In genomic region chr3:132506095-132506494, GRCm38 (mm10) we compare ENCODE assay signal across 9 mouse cellular contexts.
DNase-seq lines count a peak whose midpoint lies in the region; ATAC-seq lines count a peak whose summit lies in the region.
"Had no signal": no experiment of that assay in that cellular context is flagged by ENCODE, and none has a peak within 500 bp of the region (broad histone marks: within the 10 kb centered on the region; RNA-seq: fewer than 3 reads in every experiment).

No protein-coding gene starts in this region.

- no peak overlapping the region for H3K27ac ChIP-seq in limb, embryonic 13.5 days
- H3K27ac ChIP-seq in neural tube, embryonic 11.5 days (ENCODE audit: low read depth, low read length): no peak overlapping the region
- H3K27ac ChIP-seq: embryonic facial prominence, embryonic 15.5 days had no signal

- peaks cover 5% of the 10 kb centered on the region; the same call in 1 of the 2 replicates for H3K4me1 ChIP-seq in limb, embryonic 13.5 days
- no peaks in the 10 kb centered on the region for H3K4me1 ChIP-seq in neural tube, embryonic 11.5 days (ENCODE audit: control insufficient read depth, insufficient read depth, low read length)
- H3K4me1 ChIP-seq: embryonic facial prominence, embryonic 15.5 days had no signal

- H3K9ac ChIP-seq in limb, embryonic 13.5 days: no peak overlapping the region
- no peak overlapping the region for H3K9ac ChIP-seq in neural tube, embryonic 11.5 days (ENCODE audit: low read length)
- H3K9ac ChIP-seq: embryonic facial prominence, embryonic 15.5 days had no signal

- H3K36me3 ChIP-seq in limb, embryonic 13.5 days: no peaks in the 10 kb centered on the region
- no peaks in the 10 kb centered on the region for H3K36me3 ChIP-seq in neural tube, embryonic 11.5 days (ENCODE audit: control insufficient read depth, insufficient read depth, low read length)
- H3K36me3 ChIP-seq: embryonic facial prominence, embryonic 15.5 days had no signal

- ATAC-seq in limb, embryonic 13.5 days (ENCODE audit: low FRiP score, low read depth): peak; percentile 48
- ATAC-seq in neural tube, embryonic 11.5 days (ENCODE audit: insufficient read depth, low FRiP score, low TSS enrichment): peak; percentile 69; the same call in 1 of the 2 replicates

- DNase-seq in thymus, postnatal 0 days (ENCODE audit: low spot score): peak; percentile 44
- DNase-seq in thymus, adult 18-20 months: no peak
- DNase-seq in cerebellum, postnatal 25 days: peak; percentile 3 to 20
- DNase-seq in frontal cortex, postnatal 36 days (ENCODE audit: low spot score in 2 of 2): peak; percentile 21 to 34
- DNase-seq in kidney, adult 8-10 months: peak; percentile 3 to 61
- DNase-seq in neural tube, embryonic 11.5 days (ENCODE audit: low spot score): peak; percentile 59
- peak; percentile 3 to 38 for DNase-seq in urinary bladder, postnatal 36 days (ENCODE audit: low spot score in 2 of 2)

- H3K4me2 ChIP-seq in limb, embryonic 13.5 days (replicated peaks): no peak overlapping the region
- no peak overlapping the region for H3K4me2 ChIP-seq in neural tube, embryonic 11.5 days (ENCODE audit: low read depth)
- H3K4me2 ChIP-seq: embryonic facial prominence, embryonic 15.5 days had no signal

- H3K4me3 ChIP-seq in limb, embryonic 13.5 days: no peak overlapping the region
- H3K4me3 ChIP-seq in neural tube, embryonic 11.5 days (ENCODE audit: low read depth, low read length): no peak overlapping the region
- H3K4me3 ChIP-seq: embryonic facial prominence, embryonic 15.5 days had no signal

- no peaks in the 10 kb centered on the region for H3K9me3 ChIP-seq in limb, embryonic 13.5 days
- no peaks in the 10 kb centered on the region for H3K9me3 ChIP-seq in neural tube, embryonic 11.5 days (ENCODE audit: control insufficient read depth, low read length)
- H3K9me3 ChIP-seq: embryonic facial prominence, embryonic 15.5 days had no signal

- WGBS in limb, embryonic 13.5 days: 25% methylated on average over 4 of the region's 4 CpGs
- WGBS in neural tube, embryonic 11.5 days: 18% methylated on average over 4 of the region's 4 CpGs

- no peaks in the 10 kb centered on the region for H3K27me3 ChIP-seq in limb, embryonic 13.5 days
- no peaks in the 10 kb centered on the region for H3K27me3 ChIP-seq in neural tube, embryonic 11.5 days (ENCODE audit: control insufficient read depth, insufficient read depth, low read length)
- H3K27me3 ChIP-seq: embryonic facial prominence, embryonic 15.5 days had no signal

Comparison
In these comparisons a context has a peak if more than half of its experiments do, and no peak if none do; other contexts are left out.
1. DNase-seq: peak in thymus, postnatal 0 days (single experiment), cerebellum, postnatal 25 days (2 of 2), frontal cortex, postnatal 36 days (2 of 2), kidney, adult 8-10 months (2 of 2), neural tube, embryonic 11.5 days (single experiment) and urinary bladder, postnatal 36 days (2 of 2); none in thymus, adult 18-20 months (0 of 2).